Comparison of ENCODE assay signal across 14 mouse cellular contexts in the genomic region with DNA sequence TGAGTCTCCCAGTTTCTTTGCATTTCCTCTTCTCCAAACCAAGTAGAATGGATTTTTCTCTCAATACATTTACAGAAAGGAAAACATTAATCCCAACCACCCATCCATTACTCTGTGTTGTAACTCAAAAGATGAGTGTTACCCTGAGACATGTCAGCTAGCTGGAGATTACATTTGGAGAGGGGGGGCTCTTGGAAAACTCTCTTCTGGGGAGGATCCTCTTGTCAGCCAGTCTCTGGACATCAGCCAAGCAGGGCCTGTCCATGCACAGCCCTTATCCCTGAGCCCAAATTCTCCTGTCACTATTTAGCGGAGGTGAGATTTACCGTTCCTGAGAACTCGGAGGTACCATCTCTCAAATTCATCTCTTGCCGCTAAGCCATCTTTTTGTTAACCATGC.
"Had no signal": no experiment of that assay in that cellular context is flagged by ENCODE, and none has a peak within 500 bp of the region (broad histone marks: within the 10 kb centered on the region; RNA-seq: fewer than 3 reads in every experiment).

No protein-coding gene starts in this region.

- H3K9ac ChIP-seq: liver, embryonic 12.5 days; neural tube, embryonic 15.5 days had no signal

- H3K4me1 ChIP-seq: midbrain, embryonic 10.5 days; neural tube, embryonic 15.5 days had no signal

- DNase-seq: kidney, adult 18-20 months; kidney, postnatal 10 days; kidney, postnatal 4 days; midbrain, embryonic 14.5 days; right cerebral cortex, adult 18-20 months; right cerebral cortex, postnatal 25 days; thymus, adult 2 months; thymus, postnatal 25 days had no signal

- ATAC-seq: inflammation-experienced regulatory T-cells, adult 6 months; liver, embryonic 12.5 days had no signal

- H3K4me3 ChIP-seq: layer of hippocampus, adult 2 months; liver, embryonic 12.5 days; midbrain, embryonic 10.5 days; myocyte; neural tube, embryonic 15.5 days had no signal

- H3K9me3 ChIP-seq: liver, embryonic 12.5 days; midbrain, embryonic 10.5 days; neural tube, embryonic 15.5 days had no signal

- H3K36me3 ChIP-seq: liver, embryonic 12.5 days; midbrain, embryonic 10.5 days; neural tube, embryonic 15.5 days had no signal

- H3K4me2 ChIP-seq: liver, embryonic 12.5 days; neural tube, embryonic 15.5 days had no signal

- H3K27ac ChIP-seq: layer of hippocampus, adult 2 months; liver, embryonic 12.5 days; midbrain, embryonic 10.5 days; neural tube, embryonic 15.5 days had no signal

- H3K27me3 ChIP-seq: liver, embryonic 12.5 days; neural tube, embryonic 15.5 days had no signal
